Mouse (Mus musculus): ENCODE data around the gene Irf2. TPM values are rescaled to one million over a fixed set of nuclear protein-coding genes. Genes with fewer than 3 reads are reported as not detected.

Irf2 gene
- polyA plus RNA-seq, 1 experiment, result not detected

- no peak for TF ChIP-seq POLR2A (IDR thresholded peaks at IDR 0.05; ENCODE audit: insufficient read depth, low read depth, low read length)
- no peak for TF ChIP-seq CTCF (IDR thresholded peaks at IDR 0.05; ENCODE audit: insufficient read depth, low read depth, low read length)
- WGBS, result 81% methylated on average over 5 of the region's 5 CpGs
- Histone ChIP-seq H3K4me1 (ENCODE audit: control insufficient read depth, insufficient read depth, low read length) (no peaks in the 10 kb centered on the region), H3K4me3 (ENCODE audit: insufficient read depth, low read depth, low read length) (no peak overlapping the region), H3K27ac (ENCODE audit: insufficient read depth, low read depth, low read length) (no peak overlapping the region)
These were observed 123.0 kb downstream of the Irf2 start for GRCm38 (mm10) chr8:46862508-46862907.

- TF ChIP-seq POLR2A (IDR thresholded peaks at IDR 0.05; ENCODE audit: insufficient read depth, low read depth, low read length) (no peak), CTCF (IDR thresholded peaks at IDR 0.05; ENCODE audit: insufficient read depth, low read depth, low read length) (no peak)
- H3K4me1 ChIP-seq (ENCODE audit: control insufficient read depth, insufficient read depth, low read length), result no peaks in the 10 kb centered on the region
- H3K4me3 ChIP-seq (ENCODE audit: insufficient read depth, low read depth, low read length), result no peak overlapping the region
- 79% methylated on average over 1 of the region's 1 CpGs for WGBS
- H3K27ac ChIP-seq (ENCODE audit: insufficient read depth, low read depth, low read length), result no peak overlapping the region
These were observed 125.9 kb downstream of the Irf2 start for GRCm38 (mm10) chr8:46865428-46865827.

- H3K4me1 ChIP-seq (ENCODE audit: control insufficient read depth, insufficient read depth, low read length), result no peaks in the 10 kb centered on the region
These were observed 127.9 kb downstream of the Irf2 start for GRCm38 (mm10) chr8:46867440-46867839.

GRCm38 (mm10) chr8:46868346-46869065 is 129.0 kb downstream of the Irf2 start:
- TF ChIP-seq CTCF (IDR thresholded peaks at IDR 0.05; ENCODE audit: insufficient read depth, low read depth, low read length), result no peak
- no peak for TF ChIP-seq POLR2A (IDR thresholded peaks at IDR 0.05; ENCODE audit: insufficient read depth, low read depth, low read length)
- no peak overlapping the region for H3K4me3 ChIP-seq (ENCODE audit: insufficient read depth, low read depth, low read length)
- 78% methylated on average over 8 of the region's 8 CpGs for WGBS
- no peak overlapping the region for H3K27ac ChIP-seq (ENCODE audit: insufficient read depth, low read depth, low read length)
- no peaks in the 10 kb centered on the region for H3K4me1 ChIP-seq (ENCODE audit: control insufficient read depth, insufficient read depth, low read length)

More at GRCm38 (mm10) chr8:46867440-46867839, 127.9 kb downstream of the Irf2 start:
- 69% methylated on average over 4 of the region's 4 CpGs for WGBS
- TF ChIP-seq POLR2A (IDR thresholded peaks at IDR 0.05; ENCODE audit: insufficient read depth, low read depth, low read length) (no peak), CTCF (IDR thresholded peaks at IDR 0.05; ENCODE audit: insufficient read depth, low read depth, low read length) (no peak)
- Histone ChIP-seq H3K27ac (ENCODE audit: insufficient read depth, low read depth, low read length) (no peak overlapping the region), H3K4me3 (ENCODE audit: insufficient read depth, low read depth, low read length) (no peak overlapping the region)

- Histone ChIP-seq H3K27ac (ENCODE audit: insufficient read depth, low read depth, low read length) (no peak overlapping the region), H3K4me1 (ENCODE audit: control insufficient read depth, insufficient read depth, low read length) (no peaks in the 10 kb centered on the region), H3K4me3 (ENCODE audit: insufficient read depth, low read depth, low read length) (no peak overlapping the region)
- no peak for TF ChIP-seq CTCF (IDR thresholded peaks at IDR 0.05; ENCODE audit: insufficient read depth, low read depth, low read length)
- no peak for TF ChIP-seq POLR2A (IDR thresholded peaks at IDR 0.05; ENCODE audit: insufficient read depth, low read depth, low read length)
- WGBS, result 83% methylated on average over 6 of the region's 6 CpGs
These were observed 130.0 kb downstream of the Irf2 start for GRCm38 (mm10) chr8:46869521-46869925.

- WGBS, result 90% methylated on average over 4 of the region's 4 CpGs
- Histone ChIP-seq H3K27ac (ENCODE audit: insufficient read depth, low read depth, low read length) (no peak overlapping the region), H3K4me3 (ENCODE audit: insufficient read depth, low read depth, low read length) (no peak overlapping the region), H3K4me1 (ENCODE audit: control insufficient read depth, insufficient read depth, low read length) (peaks cover 2% of the 10 kb centered on the region)
- TF ChIP-seq CTCF (IDR thresholded peaks at IDR 0.05; ENCODE audit: insufficient read depth, low read depth, low read length) (no peak), POLR2A (IDR thresholded peaks at IDR 0.05; ENCODE audit: insufficient read depth, low read depth, low read length) (no peak)
These were observed 131.6 kb downstream of the Irf2 start for GRCm38 (mm10) chr8:46871086-46871485.

GRCm38 (mm10) chr8:46875615-46876293 is 136.2 kb downstream of the Irf2 start:
- 13% methylated on average over 2 of the region's 2 CpGs for WGBS
- no peak overlapping the region for H3K27ac ChIP-seq (ENCODE audit: insufficient read depth, low read depth, low read length)
- peaks cover 5% of the 10 kb centered on the region for H3K4me1 ChIP-seq (ENCODE audit: control insufficient read depth, insufficient read depth, low read length)
- no peak for TF ChIP-seq POLR2A (IDR thresholded peaks at IDR 0.05; ENCODE audit: insufficient read depth, low read depth, low read length)
- no peak for TF ChIP-seq CTCF (IDR thresholded peaks at IDR 0.05; ENCODE audit: insufficient read depth, low read depth, low read length)
- H3K4me3 ChIP-seq (ENCODE audit: insufficient read depth, low read depth, low read length), result no peak overlapping the region

- Histone ChIP-seq H3K27ac (ENCODE audit: insufficient read depth, low read depth, low read length) (no peak overlapping the region), H3K4me3 (ENCODE audit: insufficient read depth, low read depth, low read length) (no peak overlapping the region), H3K4me1 (ENCODE audit: control insufficient read depth, insufficient read depth, low read length) (peaks cover 3% of the 10 kb centered on the region; the same call in 1 of the 2 replicates)
- WGBS, result 67% methylated on average over 6 of the region's 6 CpGs
- no peak for TF ChIP-seq POLR2A (IDR thresholded peaks at IDR 0.05; ENCODE audit: insufficient read depth, low read depth, low read length)
- TF ChIP-seq CTCF (IDR thresholded peaks at IDR 0.05; ENCODE audit: insufficient read depth, low read depth, low read length), result no peak
These were observed 141.8 kb downstream of the Irf2 start for GRCm38 (mm10) chr8:46881348-46881747.

- WGBS, result 91% methylated on average over 8 of the region's 8 CpGs
- H3K4me1 ChIP-seq (ENCODE audit: control insufficient read depth, insufficient read depth, low read length), result peaks cover 3% of the 10 kb centered on the region; the same call in 1 of the 2 replicates
- no peak overlapping the region for H3K27ac ChIP-seq (ENCODE audit: insufficient read depth, low read depth, low read length)
- H3K4me3 ChIP-seq (ENCODE audit: insufficient read depth, low read depth, low read length), result no peak overlapping the region
- no peak for TF ChIP-seq CTCF (IDR thresholded peaks at IDR 0.05; ENCODE audit: insufficient read depth, low read depth, low read length)
- no peak for TF ChIP-seq POLR2A (IDR thresholded peaks at IDR 0.05; ENCODE audit: insufficient read depth, low read depth, low read length)
These were observed 142.4 kb downstream of the Irf2 start for GRCm38 (mm10) chr8:46881755-46882419.

Data from olfactory bulb, adult 2 months (tissue).